Comparison of ENCODE assay signal across 7 mouse cellular contexts in genomic region chr7:66387813-66388521, GRCm38 (mm10). TPM values are rescaled to one million over a fixed set of nuclear protein-coding genes. Genes with fewer than 3 reads are reported as not detected.
DNase-seq lines count a peak whose midpoint lies in the region; ATAC-seq and TF ChIP-seq lines count a peak whose summit lies in the region.

Gene Lrrk1, minus strand, starts transcription at chr7:66388350.

- no peak for DNase-seq in ES-E14 (ENCODE audit: low read depth, low spot score)
- no peak for DNase-seq in adrenal gland, adult 8-10 months
- DNase-seq in heart, postnatal 4 days, result peak; percentile 67
- peak; percentile 78 for DNase-seq in limb, embryonic 11.5 days (ENCODE audit: low spot score)
- DNase-seq in midbrain, embryonic 10.5 days (ENCODE audit: low spot score), result peak; percentile 77
- peak; percentile 61 to 85 for DNase-seq in spleen, postnatal 4 days (ENCODE audit: low spot score in 2 of 2)

- H3K4me2 ChIP-seq in forebrain, embryonic 15.5 days (replicated peaks), result peak within 1 kb of the TSS; percentile 99
- peak within 1 kb of the TSS; percentile 67 for H3K4me2 ChIP-seq in limb, embryonic 11.5 days (ENCODE audit: low read depth, severe bottlenecking)

- H3K9ac ChIP-seq in ES-E14 (ENCODE audit: insufficient read depth, low read depth, low read length, poor library complexity, severe bottlenecking), result peak within 1 kb of the TSS; percentile 81
- peak within 1 kb of the TSS; percentile 53 for H3K9ac ChIP-seq in forebrain, embryonic 15.5 days (replicated peaks)
- peak within 1 kb of the TSS; percentile 86 for H3K9ac ChIP-seq in limb, embryonic 11.5 days (ENCODE audit: low read length)

- H3K36me3 ChIP-seq in ES-E14 (ENCODE audit: control insufficient read depth, insufficient read depth, low read length, poor library complexity, severe bottlenecking), result no peaks in the 10 kb centered on the region
- no peaks in the 10 kb centered on the region for H3K36me3 ChIP-seq in forebrain, embryonic 15.5 days
- no peaks in the 10 kb centered on the region for H3K36me3 ChIP-seq in limb, embryonic 11.5 days (ENCODE audit: control insufficient read depth, insufficient read depth, low read length)
- H3K36me3 ChIP-seq in midbrain, embryonic 10.5 days, result no peaks in the 10 kb centered on the region

- H3K9me3 ChIP-seq in ES-E14 (ENCODE audit: control insufficient read depth, insufficient read depth, low read depth, low read length), result no peaks in the 10 kb centered on the region
- no peaks in the 10 kb centered on the region for H3K9me3 ChIP-seq in forebrain, embryonic 15.5 days
- no peaks in the 10 kb centered on the region for H3K9me3 ChIP-seq in limb, embryonic 11.5 days (ENCODE audit: control insufficient read depth, low read length)
- H3K9me3 ChIP-seq in midbrain, embryonic 10.5 days (replicated peaks), result no peaks in the 10 kb centered on the region

- H3K27me3 ChIP-seq in forebrain, embryonic 15.5 days, result peaks cover 3% of the 10 kb centered on the region
- H3K27me3 ChIP-seq in limb, embryonic 11.5 days (ENCODE audit: control insufficient read depth, insufficient read depth, low read length), result no peaks in the 10 kb centered on the region
- peaks cover 31% of the 10 kb centered on the region; the same call in 1 of the 2 replicates for H3K27me3 ChIP-seq in midbrain, embryonic 10.5 days (ENCODE audit: low read depth, poor library complexity, severe bottlenecking)

- H3K27ac ChIP-seq in ES-E14 (ENCODE audit: insufficient read depth, low read depth, low read length, poor library complexity, severe bottlenecking), result no peak within 1 kb of the TSS
- H3K27ac ChIP-seq in forebrain, embryonic 15.5 days (replicated peaks), result no peak within 1 kb of the TSS
- H3K27ac ChIP-seq in limb, embryonic 11.5 days (replicated peaks; ENCODE audit: low read depth, low read length), result no peak within 1 kb of the TSS
- H3K27ac ChIP-seq in midbrain, embryonic 10.5 days (replicated peaks), result peak within 1 kb of the TSS; percentile 88

- peak; percentile 65 for ATAC-seq in forebrain, embryonic 15.5 days (replicated peaks)
- ATAC-seq in limb, embryonic 11.5 days (ENCODE audit: insufficient number of reproducible peaks, low FRiP score, low TSS enrichment, low read depth), result peak; percentile 75

- peak within 1 kb of the TSS; percentile 71 to 85 for H3K4me3 ChIP-seq in ES-E14 (ENCODE audit: insufficient read depth in 1 of 2, low read depth in 1 of 2, low read length in 2 of 2, poor library complexity in 1 of 2, severe bottlenecking in 1 of 2)
- peak within 1 kb of the TSS; percentile 50 for H3K4me3 ChIP-seq in forebrain, embryonic 15.5 days
- H3K4me3 ChIP-seq in limb, embryonic 11.5 days (ENCODE audit: low read depth, low read length), result peak within 1 kb of the TSS; percentile 64
- H3K4me3 ChIP-seq in midbrain, embryonic 10.5 days, result peak within 1 kb of the TSS; percentile 77

- H3K4me1 ChIP-seq in ES-E14 (ENCODE audit: control insufficient read depth in 2 of 2, insufficient read depth in 2 of 2, low read length in 2 of 2, poor library complexity in 1 of 2), result no peaks in the 10 kb centered on the region
- peaks cover 19% of the 10 kb centered on the region for H3K4me1 ChIP-seq in forebrain, embryonic 15.5 days
- 0 out of 2 replicates have a peak, but pooled peaks cover 3% of the 10 kb centered on the region for H3K4me1 ChIP-seq in limb, embryonic 11.5 days (ENCODE audit: control insufficient read depth, insufficient read depth, low read length)
- peaks cover 20% of the 10 kb centered on the region for H3K4me1 ChIP-seq in midbrain, embryonic 10.5 days

- in situ Hi-C loops in ES-E14 (cut with MboI; ENCODE audit: low sequenced_read_pairs in 2 of 2, unreplicated experiment in 2 of 2), result no loop called here

- 1% methylated on average over 68 of the region's 70 CpGs for whole genome bisulfite sequencing in forebrain, embryonic 15.5 days
- under 1% methylated on average over 69 of the region's 70 CpGs for WGBS in limb, embryonic 11.5 days
- WGBS in midbrain, embryonic 10.5 days, result under 1% methylated on average over 70 of the region's 70 CpGs

TF ChIP-seq in ES-E14, 5 proteins besides CTCF, POLR2A, EP300 and RAD21:
- no peak for TF ChIP-seq ZC3H11A (IDR thresholded peaks at IDR 0.05; ENCODE audit: borderline replicate concordance, low read depth, low read length)
- TF ChIP-seq CHD2 (IDR thresholded peaks at IDR 0.05; ENCODE audit: low read depth, low read length), result no peak
- TF ChIP-seq HCFC1 (IDR thresholded peaks at IDR 0.05; ENCODE audit: borderline replicate concordance, insufficient read depth, low read length), result no peak
- TF ChIP-seq ZNF384 (IDR thresholded peaks at IDR 0.05; ENCODE audit: low read depth, low read length), result no peak
- TF ChIP-seq MAFK (IDR thresholded peaks at IDR 0.05; ENCODE audit: insufficient read depth, low read depth, low read length), result no peak

RNA-seq across cellular contexts. Expression of gene Lrrk1, which starts in this region (rescaled TPM):
- total RNA-seq in ES-E14 (2012; rRNA removed), result 3.3 and 7.4 TPM in 2 replicates
- 10 to 100 TPM; 15.9 to 27.3 (median 21.8) TPM for total RNA-seq in adrenal gland, adult 8-10 months (2022)
- 2.2 and 2.6 TPM in 2 replicates for polyA plus RNA-seq in forebrain, embryonic 15.5 days (2015; fragmentation: Nextera tagmentation; extraction: Ambion mirVana)
- 10 to 100 TPM; 11.9 to 14.0 TPM for total RNA-seq in heart, postnatal 4 days (2021)
- polyA plus RNA-seq in limb, embryonic 11.5 days (2014; fragmentation: Nextera tagmentation; extraction: Ambion mirVana), result 5.8 and 7.8 TPM in 2 replicates
- polyA plus RNA-seq in midbrain, embryonic 10.5 days (2016; fragmentation: Nextera tagmentation; extraction: Ambion mirVana), result 4.6 and 6.0 TPM in 2 replicates

Comparison
In these comparisons a context has a peak if more than half of its experiments do, and no peak if none do; other contexts are left out.
1. DNase-seq: peak in heart, postnatal 4 days (single experiment), limb, embryonic 11.5 days (single experiment), midbrain, embryonic 10.5 days (single experiment) and spleen, postnatal 4 days (2 of 2); none in ES-E14 (single experiment) and adrenal gland, adult 8-10 months (single experiment).
2. Peak in every context shown above with its lines, with median percentiles within 50 percentile points of each other: H3K4me3 ChIP-seq and H3K9ac ChIP-seq.